Comparison of ENCODE assay signal across 12 mouse cellular contexts in genomic region chr13:113730062-113730775, GRCm38 (mm10).
DNase-seq lines count a peak whose midpoint lies in the region; ATAC-seq lines count a peak whose summit lies in the region.
"Had no signal": no experiment of that assay in that cellular context is flagged by ENCODE, and none has a peak within 500 bp of the region (broad histone marks: within the 10 kb centered on the region; RNA-seq: fewer than 3 reads in every experiment).

No protein-coding gene starts in this region.

- no peaks in the 10 kb centered on the region for H3K27me3 ChIP-seq in embryonic facial prominence, embryonic 14.5 days (replicated peaks; ENCODE audit: control insufficient read depth, insufficient read depth, low read length)
- H3K27me3 ChIP-seq in embryonic facial prominence, embryonic 10.5 days (replicated peaks; ENCODE audit: low read depth, poor library complexity, severe bottlenecking) = peaks cover 4% of the 10 kb centered on the region
- H3K27me3 ChIP-seq: intestine, embryonic 15.5 days; midbrain, embryonic 13.5 days had no signal

- DNase-seq in embryonic facial prominence, embryonic 14.5 days (ENCODE audit: low spot score) = peak; percentile 43
- no peak for DNase-seq in embryonic facial prominence, embryonic 10.5 days (ENCODE audit: low spot score)
- DNase-seq in lung, postnatal 36 days = peak; percentile 10
- no peak for DNase-seq in lung, postnatal 10 days
- DNase-seq in fibroblast of lung, adult 2 months (ENCODE audit: low read depth) = peak; percentile 86
- no peak for DNase-seq in layer of hippocampus, adult 9-10 months (ENCODE audit: low spot score)
- no peak for DNase-seq in left cerebral cortex, adult 18-20 months (ENCODE audit: low spot score in 2 of 2)
- DNase-seq in frontal cortex, postnatal 25 days (ENCODE audit: low spot score in 2 of 2) = no peak
- DNase-seq: cerebellum, postnatal 10 days had no signal

- H3K4me1 ChIP-seq in embryonic facial prominence, embryonic 14.5 days (ENCODE audit: control insufficient read depth, insufficient read depth, low read length) = peaks cover 11% of the 10 kb centered on the region
- H3K4me1 ChIP-seq in embryonic facial prominence, embryonic 10.5 days = peaks cover 27% of the 10 kb centered on the region

- no peaks in the 10 kb centered on the region for H3K9me3 ChIP-seq in embryonic facial prominence, embryonic 14.5 days (ENCODE audit: control insufficient read depth, low read length)
- H3K9me3 ChIP-seq in embryonic facial prominence, embryonic 10.5 days = no peaks in the 10 kb centered on the region
- H3K9me3 ChIP-seq: forebrain, embryonic 10.5 days; intestine, embryonic 15.5 days; midbrain, embryonic 13.5 days had no signal

- no peak overlapping the region for H3K4me3 ChIP-seq in embryonic facial prominence, embryonic 14.5 days (ENCODE audit: low read depth, low read length)
- no peak overlapping the region for H3K4me3 ChIP-seq in embryonic facial prominence, embryonic 10.5 days
- H3K4me3 ChIP-seq: forebrain, embryonic 10.5 days; intestine, embryonic 15.5 days; midbrain, embryonic 13.5 days had no signal

- no peak overlapping the region for H3K9ac ChIP-seq in embryonic facial prominence, embryonic 14.5 days (ENCODE audit: low read depth, low read length)
- H3K9ac ChIP-seq: intestine, embryonic 15.5 days; midbrain, embryonic 13.5 days had no signal

- no peak overlapping the region for H3K4me2 ChIP-seq in embryonic facial prominence, embryonic 14.5 days (ENCODE audit: low read depth, low read length)
- H3K4me2 ChIP-seq: intestine, embryonic 15.5 days; midbrain, embryonic 13.5 days had no signal

- 77% methylated on average over 6 of the region's 6 CpGs for WGBS in embryonic facial prominence, embryonic 14.5 days
- 84% methylated on average over 6 of the region's 6 CpGs for WGBS in embryonic facial prominence, embryonic 10.5 days

- no peak overlapping the region for H3K27ac ChIP-seq in embryonic facial prominence, embryonic 14.5 days (replicated peaks; ENCODE audit: low read depth, low read length)
- no peak overlapping the region for H3K27ac ChIP-seq in embryonic facial prominence, embryonic 10.5 days (replicated peaks)
- H3K27ac ChIP-seq: forebrain, embryonic 10.5 days; intestine, embryonic 15.5 days; midbrain, embryonic 13.5 days had no signal

- H3K36me3 ChIP-seq in embryonic facial prominence, embryonic 14.5 days (ENCODE audit: control insufficient read depth, insufficient read depth, low read length) = no peaks in the 10 kb centered on the region
- H3K36me3 ChIP-seq in embryonic facial prominence, embryonic 10.5 days (replicated peaks) = no peaks in the 10 kb centered on the region
- H3K36me3 ChIP-seq: forebrain, embryonic 10.5 days; intestine, embryonic 15.5 days; midbrain, embryonic 13.5 days had no signal

- no peak for ATAC-seq in embryonic facial prominence, embryonic 14.5 days (ENCODE audit: low read depth)
- ATAC-seq: intestine, embryonic 15.5 days; midbrain, embryonic 13.5 days had no signal

Comparison
In these comparisons a context has a peak if more than half of its experiments do, and no peak if none do; other contexts are left out.
1. DNase-seq: peak in embryonic facial prominence, embryonic 14.5 days (single experiment), lung, postnatal 36 days (single experiment) and fibroblast of lung, adult 2 months (single experiment); none in embryonic facial prominence, embryonic 10.5 days (single experiment), lung, postnatal 10 days (single experiment), layer of hippocampus, adult 9-10 months (single experiment), left cerebral cortex, adult 18-20 months (0 of 2) and frontal cortex, postnatal 25 days (0 of 2).